Mouse (Mus musculus) 3134 (cell line): ENCODE results near the gene Eri3.

Source experiments
- DNase-seq: peaks from one replicate; pipeline ENCODE4 v3.0.0-alpha.2; 2011; ENCODE audit warnings: low spot score; ENCODE audit not compliant: insufficient read length; ENCODE audit errors: extremely low read depth

The Eri3 gene

DNA sequence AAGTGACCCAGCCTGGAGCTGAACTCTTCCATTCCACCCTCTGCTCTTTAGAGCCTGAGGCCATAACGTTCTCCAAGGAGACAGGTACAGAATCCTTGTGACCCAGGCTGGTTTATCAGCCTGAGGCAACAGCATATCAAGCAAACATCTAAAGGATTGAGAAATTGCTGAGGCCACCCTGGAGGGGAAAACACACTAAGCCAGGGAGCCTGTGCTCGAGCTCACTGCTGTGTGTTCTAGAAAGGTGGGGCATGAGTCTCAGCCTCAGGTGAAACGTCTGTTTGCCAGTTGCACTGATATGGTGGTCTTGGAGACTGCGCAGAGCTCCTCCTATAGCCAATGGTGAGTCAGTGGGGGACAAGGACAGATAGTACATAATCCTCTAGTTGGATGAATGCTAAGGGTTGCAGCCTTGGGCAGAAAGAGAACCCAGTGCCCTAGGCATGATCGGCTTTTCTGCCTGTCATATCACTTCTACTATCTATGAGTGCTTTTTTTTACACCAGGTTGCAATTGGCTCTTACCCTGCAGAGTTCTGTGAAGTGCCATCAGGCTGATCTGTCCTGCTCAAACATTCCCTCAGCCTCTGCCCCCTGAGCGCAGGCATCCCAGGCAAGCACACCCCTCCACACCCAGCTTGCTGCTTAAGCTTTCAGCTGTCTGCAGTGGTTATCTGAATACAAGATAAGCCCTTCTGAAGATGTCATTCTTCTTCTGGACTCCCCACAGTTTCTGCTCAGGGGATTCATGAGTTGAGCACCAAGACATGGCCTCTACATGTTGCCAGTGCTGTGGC is 163.3 kb downstream of the Eri3 start:
- no peak for DNase-seq
